Mouse (Mus musculus) heart, adult 2 months (tissue): Measurements from ENCODE around the gene Anxa8.

Experiments used
- CTCF ChIP-seq: fragments of 200-600 bp; IDR thresholded peaks from 2 replicates; pipeline ENCODE4 v1.8.1; 2022; ENCODE audit warnings: antibody characterized with exemption, mild to moderate bottlenecking, moderate library complexity
- EP300 ChIP-seq: fragments of 200-500 bp; IDR thresholded peaks from 2 replicates; pipeline ENCODE4 v1.6.1; 2011; ENCODE audit warnings: low read depth, low read length, control low read depth; ENCODE audit not compliant: insufficient read depth

DNA sequence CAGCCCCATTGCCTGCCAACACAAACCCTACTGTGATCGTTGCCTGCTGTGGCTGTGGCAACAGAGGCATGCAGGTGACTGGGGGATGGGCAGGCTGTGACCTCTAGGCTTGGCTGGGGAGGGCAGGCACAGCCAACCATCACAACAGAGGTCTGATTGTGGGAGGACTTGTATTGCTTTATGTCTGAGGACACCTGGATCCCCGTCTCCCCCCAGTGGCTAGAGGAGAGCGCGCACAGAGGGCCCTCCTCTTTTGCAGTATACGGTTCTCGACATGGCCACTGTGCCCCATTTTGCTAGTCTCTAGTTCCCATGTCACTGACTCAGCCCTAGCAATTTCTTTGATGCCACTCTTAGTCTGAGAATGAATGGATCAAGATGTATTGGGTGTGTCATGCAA is 14.1 kb upstream of the Anxa8 start:
- TF ChIP-seq EP300: no peak
- no peak for TF ChIP-seq CTCF
